Mouse (Mus musculus) right cerebral cortex, postnatal 14 days (tissue): ENCODE data around the gene Duox1.

ENCODE experiments used
- DNase-seq: peaks from one replicate; pipeline ENCODE4 v3.0.0; 2022

The Duox1 gene

GRCm38 (mm10) chr2:122356187-122356586, 40.7 kb downstream of the Duox1 start:
- DNase-seq: no peak

DNA sequence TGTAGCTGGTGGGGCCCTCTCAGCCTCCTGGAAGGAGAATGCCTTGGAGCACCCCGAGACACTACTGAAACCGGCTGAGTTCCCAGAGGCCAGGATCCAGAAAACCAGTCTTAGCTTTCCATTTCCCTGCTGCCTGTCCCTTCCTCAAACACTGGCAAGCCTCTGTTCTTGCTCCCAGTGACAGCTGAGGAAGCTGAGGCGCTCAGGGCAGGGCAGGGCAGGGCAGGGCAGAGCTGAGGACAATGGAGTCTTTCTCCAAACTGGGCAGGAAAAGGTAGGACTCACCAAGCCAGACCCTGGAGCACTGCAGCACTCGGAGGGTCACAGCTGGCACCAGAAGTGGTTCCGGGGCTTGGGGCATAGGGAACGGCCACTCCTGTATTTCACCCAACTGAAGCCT, 44.8 kb downstream of the Duox1 start:
- DNase-seq: no peak

DNA sequence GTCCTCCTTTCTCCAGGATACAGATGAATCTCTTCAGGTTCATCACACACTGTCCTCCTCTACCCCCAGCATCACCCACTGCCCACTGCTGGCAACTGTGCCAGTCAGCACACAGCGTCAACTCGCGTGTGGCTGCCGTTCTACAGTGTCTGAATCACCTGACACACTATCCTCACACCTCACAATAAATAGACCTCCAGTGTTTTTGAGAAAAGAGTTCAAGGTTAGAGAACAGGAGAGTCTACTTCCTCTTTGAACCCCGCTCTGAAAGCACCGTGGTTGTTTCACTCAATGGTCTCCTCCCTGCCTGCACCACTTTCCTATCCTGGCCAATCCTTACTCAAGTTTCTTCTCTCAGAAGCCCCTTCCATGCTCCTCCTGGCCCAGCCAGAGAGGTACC, 45.7 kb downstream of the Duox1 start:
- DNase-seq: no peak

DNA sequence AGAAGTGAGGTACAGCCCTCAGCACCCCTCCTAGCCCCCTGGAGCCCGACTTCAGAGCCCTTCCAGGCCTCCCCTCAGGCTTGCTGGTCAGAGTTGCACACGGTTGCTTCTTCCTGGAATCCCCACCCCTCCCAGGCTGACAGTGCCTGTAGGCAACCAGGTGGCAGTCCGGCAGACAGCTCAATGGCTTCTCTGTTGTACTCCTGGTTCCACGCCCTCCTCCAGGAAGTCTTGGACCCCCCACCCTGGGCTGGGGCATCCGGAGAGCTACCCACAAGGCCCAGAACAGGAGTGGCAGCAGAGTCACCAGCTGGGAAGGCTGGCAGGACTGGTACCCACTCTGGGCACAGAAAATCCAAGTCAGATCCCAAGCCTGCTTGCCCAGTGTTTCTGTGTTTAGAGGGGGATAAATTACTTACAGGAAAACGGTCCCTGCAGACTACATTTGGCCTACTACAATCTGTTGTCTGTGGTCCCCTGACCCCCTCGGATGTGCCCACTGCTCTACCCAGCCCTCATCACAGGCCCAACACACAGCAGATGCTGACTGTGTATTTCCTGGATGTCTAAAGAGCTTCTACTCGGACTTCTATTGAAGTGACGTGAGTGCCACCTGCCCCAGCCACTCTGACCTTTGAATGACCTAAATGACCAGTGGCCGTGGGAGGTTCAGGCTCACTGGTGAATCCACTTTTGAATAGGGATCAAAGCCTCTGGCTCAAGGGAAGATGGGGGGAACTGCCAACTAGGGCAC, 46.6 kb downstream of the Duox1 start:
- no peak for DNase-seq

DNA sequence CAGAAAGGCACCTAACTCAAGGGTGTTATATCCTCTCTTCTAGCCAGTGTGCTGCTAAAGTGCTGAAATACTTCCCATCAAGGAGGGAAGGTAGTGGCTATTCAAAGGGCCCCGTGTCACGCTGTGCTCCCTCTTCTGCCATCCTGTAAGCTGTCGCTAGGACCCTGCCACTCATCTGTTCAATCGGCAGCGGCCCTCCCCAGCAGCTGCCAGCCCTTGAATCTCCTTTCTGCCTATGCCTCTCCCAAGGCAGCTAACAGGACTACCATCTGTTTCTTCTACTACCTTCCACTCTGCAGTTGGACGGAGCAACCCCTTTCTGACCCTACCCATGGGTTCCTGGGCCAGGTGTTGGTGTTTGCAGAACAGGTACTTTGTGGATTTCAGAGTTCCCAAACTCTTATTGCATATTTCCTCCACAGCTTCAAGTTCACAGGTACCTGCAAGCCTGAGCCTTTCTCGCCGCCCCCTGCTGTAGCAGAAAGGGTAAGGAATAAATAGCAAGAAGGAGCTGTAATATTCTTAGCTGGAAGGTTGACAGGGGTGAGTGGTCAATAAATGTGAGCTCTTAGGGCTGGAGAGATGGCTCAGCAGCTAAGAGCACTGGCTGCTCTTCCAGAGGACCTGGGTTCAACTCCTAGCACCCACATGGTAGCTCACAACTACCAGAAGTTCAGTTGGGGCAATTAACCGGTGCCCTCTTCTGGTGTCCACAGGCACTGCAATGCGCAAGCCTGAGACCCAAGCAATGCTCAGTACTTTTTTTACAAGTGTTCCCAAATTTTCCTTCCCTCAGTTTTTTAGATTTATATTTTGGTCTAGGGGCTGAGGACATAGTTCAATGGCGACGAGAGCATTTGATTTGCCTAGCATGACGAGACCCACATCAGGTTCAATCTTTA, 47.4 kb downstream of the Duox1 start:
- no peak for DNase-seq

GRCm38 (mm10) chr2:122364352-122364944, 49.0 kb downstream of the Duox1 start:
- no peak for DNase-seq

DNA sequence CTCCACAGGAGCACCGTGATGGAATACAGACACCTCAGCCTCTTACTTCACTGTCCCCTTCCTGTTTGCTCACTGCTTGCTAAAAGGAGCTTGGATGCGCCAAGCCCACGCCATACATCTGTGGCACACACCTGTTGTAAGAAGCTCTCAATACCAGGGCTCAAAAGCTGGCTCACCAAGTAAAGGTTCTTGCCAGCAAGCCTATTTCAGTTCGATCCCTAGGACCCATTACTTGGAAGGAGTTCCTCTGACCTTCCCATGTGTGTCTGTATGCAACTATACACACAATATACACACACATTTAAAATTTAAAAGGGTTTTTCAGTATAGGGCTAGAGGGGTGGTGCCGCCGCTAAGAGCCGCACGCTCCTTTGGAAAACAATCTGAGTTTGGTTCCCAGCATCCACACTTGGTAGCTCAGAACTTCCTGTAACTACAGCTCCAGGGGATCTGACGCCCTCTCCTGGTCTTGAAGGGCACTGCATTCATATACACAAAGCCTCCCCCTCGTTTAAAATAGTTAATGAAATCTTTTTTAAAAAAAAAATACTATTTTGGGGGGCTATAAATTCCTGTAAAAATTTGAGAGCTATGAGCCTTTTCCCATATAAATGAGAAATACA, 49.9 kb downstream of the Duox1 start:
- DNase-seq: no peak

- no peak for DNase-seq
These were observed 50.6 kb downstream of the Duox1 start for GRCm38 (mm10) chr2:122366039-122366438.

- no peak for DNase-seq
These were observed 51.2 kb downstream of the Duox1 start for GRCm38 (mm10) chr2:122366706-122367105.

DNA sequence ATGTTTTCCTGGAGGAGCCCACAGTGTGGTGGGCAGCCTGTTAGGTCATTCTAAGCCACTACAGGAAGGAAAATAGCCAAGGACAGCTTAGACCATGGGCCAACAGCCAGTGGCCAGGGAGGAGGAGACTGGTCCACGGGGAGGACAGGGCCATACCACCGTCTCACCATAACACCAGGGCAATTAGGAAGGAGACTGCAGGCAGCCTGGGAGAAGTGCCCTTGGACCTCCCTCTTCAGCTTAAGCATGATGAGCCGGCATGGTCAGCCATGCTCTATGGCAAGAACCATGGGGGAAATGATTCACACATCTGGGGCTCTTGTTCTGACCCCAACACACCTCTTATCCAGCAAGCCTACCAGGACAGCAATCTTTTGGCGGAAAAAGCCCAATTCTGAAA, 51.7 kb downstream of the Duox1 start:
- DNase-seq: no peak

- DNase-seq: no peak
These were observed 52.2 kb downstream of the Duox1 start for GRCm38 (mm10) chr2:122367701-122368080.

GRCm38 (mm10) chr2:122368081-122368971, 52.9 kb downstream of the Duox1 start:
- DNase-seq: peak; percentile 45

GRCm38 (mm10) chr2:122368995-122369739, 53.7 kb downstream of the Duox1 start, which contains the start of gene Shf:
Gene Shf (minus strand): TSS chr2:122369162.
- peak; percentile 91 for DNase-seq

GRCm38 (mm10) chr2:122370101-122370750, 54.8 kb downstream of the Duox1 start:
- DNase-seq: no peak

- DNase-seq: no peak
These were observed 56.6 kb downstream of the Duox1 start for GRCm38 (mm10) chr2:122372067-122372466.

DNA sequence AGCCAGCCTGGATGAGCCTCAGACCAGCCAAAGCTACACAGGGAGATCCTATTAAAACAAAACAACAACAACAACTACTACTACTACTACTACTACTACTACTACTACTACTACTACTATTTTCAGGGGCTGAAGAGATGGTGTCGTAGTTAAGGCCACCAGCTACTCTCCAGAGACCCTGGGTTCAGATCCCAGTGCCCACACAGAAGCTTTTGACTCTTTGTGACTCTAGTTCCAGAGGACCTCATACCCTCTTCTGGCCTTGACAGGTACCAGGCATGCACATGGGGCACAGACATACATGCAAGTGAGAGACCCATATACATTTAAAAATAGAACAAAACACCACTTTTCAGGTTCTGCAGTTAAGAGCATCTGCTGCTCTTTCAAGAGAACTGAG, 57.1 kb downstream of the Duox1 start:
- DNase-seq: no peak

DNA sequence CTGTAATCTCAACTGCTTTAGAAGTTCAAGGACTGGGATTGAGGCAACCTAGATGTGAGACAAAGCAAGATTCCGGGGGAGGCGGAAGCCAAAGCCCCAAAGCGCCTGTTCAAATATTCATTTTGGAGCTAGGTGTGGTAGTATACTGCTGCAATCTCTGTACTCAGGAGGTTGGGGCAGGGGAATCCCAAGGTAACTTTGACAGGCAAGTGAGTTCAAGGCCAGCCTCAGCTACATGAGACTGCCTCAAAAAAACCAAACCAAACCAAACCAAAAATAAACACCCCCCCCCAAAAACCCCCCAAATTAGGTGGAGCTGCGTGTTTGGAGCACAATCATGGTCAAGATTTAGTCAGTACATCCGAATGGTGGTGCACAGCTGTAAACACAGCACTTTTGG, 58.5 kb downstream of the Duox1 start:
- DNase-seq: no peak

DNA sequence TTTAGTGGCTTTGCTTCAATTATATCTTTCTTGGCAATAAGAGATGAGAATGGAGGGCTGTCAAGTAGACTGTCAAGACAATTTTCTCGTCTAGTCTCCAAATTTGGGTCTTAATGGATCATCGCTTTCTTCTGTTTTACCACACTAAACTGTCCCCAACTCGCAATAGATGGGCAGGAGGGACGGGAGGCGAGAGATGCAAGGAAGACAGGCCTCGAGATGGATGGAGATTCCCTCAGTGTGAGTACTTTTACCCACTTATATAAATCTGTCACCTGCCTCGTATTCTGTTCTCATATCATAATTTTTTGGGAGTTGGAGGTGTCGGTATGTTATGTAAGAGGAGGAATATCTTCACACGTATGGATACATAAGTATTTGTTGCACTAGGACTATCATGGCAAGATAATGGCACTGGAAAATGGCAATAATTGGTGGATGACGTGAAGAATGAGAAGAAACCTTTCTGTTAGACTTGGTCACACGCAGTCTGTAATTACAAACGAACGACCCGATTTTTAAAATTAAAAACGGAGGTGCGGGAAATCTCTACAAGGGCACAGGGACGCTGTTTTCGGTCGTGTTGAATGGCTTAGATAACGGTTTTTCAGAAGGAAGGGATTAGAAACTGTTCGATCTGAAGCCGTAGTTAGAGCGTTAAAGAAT, 59.3 kb downstream of the Duox1 start:
- DNase-seq: no peak

DNA sequence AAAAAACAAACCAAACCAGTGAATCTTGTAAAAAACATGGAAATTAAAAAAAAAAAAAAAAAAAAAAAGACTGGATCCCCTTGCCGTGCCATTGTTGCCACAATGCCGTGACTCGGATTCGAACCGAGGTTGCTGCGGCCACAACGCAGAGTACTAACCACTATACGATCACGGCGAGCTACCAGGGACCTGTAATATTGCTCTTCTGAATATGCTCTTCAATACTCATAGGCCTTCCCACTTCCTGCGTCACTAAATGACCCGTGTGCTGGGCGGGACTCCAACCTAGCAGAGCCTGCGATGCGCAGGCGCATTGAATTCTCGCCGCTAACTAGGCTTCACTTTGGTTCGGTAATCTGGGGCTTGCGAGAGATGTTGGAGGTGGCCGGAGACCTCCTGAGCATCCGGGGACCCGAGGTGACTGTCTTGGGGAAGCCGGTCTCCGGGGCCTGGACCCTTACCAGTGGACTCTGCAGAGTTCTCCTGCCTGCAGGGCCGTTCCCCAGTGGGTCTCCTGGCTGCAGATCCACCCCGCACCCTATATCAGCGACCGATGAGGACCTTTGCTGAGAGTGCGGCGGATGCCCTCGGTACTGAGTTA, 60.0 kb downstream of the Duox1 start:
- peak; percentile 90 for DNase-seq

DNA sequence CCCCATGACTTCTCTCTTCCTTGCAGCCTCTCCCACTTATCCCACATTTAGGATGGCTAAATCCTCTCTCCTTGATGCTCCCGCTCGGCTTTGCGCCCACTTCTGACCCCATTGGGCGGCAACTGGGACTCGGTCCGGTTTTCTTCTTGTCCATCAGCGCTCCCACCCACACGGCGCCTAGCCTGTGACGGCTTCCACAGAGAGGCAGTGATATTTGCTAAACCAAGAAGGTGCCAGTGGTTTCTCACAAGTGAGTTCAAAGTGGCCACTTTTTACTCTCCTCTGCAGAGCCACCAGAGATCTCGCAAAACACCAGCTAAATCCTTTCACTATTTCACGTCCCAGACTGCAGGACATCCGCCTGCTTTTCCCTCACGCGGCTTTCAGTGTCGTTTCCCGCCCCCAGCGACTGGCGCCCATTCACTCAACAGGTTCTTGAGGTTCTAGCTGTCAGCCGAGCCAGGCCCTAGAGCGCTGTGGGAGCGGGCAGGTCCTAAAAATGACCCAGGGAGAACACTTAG, 60.6 kb downstream of the Duox1 start:
- peak; percentile 49 for DNase-seq
